Mouse (Mus musculus): Measurements from ENCODE around the gene Abcg4.
"Not testable (repeated sequence)": the region's sequence is repeated elsewhere in the genome, so short reads cannot be mapped to it uniquely, and the experiment has no call there.

Gene Abcg4

GRCm38 (mm10) chr9:44288076-44288958, at the start of gene Abcg4:
Gene Abcg4, minus strand, starts transcription at chr9:44288615.
- no peak for DNase-seq (ENCODE audit: low spot score)

- no peak for DNase-seq (ENCODE audit: low spot score)
These were observed 49.2 kb upstream of the Abcg4 start for GRCm38 (mm10) chr9:44337436-44338169.

- DNase-seq (ENCODE audit: low spot score) = no peak
These were observed 48.5 kb upstream of the Abcg4 start for GRCm38 (mm10) chr9:44336964-44337363.

- DNase-seq (ENCODE audit: low spot score) = not testable (repeated sequence)
These were observed 48.1 kb upstream of the Abcg4 start for GRCm38 (mm10) chr9:44336513-44336912.

- no peak for DNase-seq (ENCODE audit: low spot score)
These were observed 47.6 kb upstream of the Abcg4 start for GRCm38 (mm10) chr9:44336093-44336406.

- DNase-seq (ENCODE audit: low spot score) = no peak
These were observed 47.1 kb upstream of the Abcg4 start for GRCm38 (mm10) chr9:44335331-44336092.

GRCm38 (mm10) chr9:44334396-44335330, 46.2 kb upstream of the Abcg4 start, which contains the start of gene H2afx:
Gene H2afx, plus strand, starts transcription at chr9:44334694.
- DNase-seq (ENCODE audit: low spot score) = peak; percentile 100

GRCm38 (mm10) chr9:44332918-44333638, 44.7 kb upstream of the Abcg4 start:
- no peak for DNase-seq (ENCODE audit: low spot score)

- DNase-seq (ENCODE audit: low spot score) = no peak
These were observed 42.3 kb upstream of the Abcg4 start for GRCm38 (mm10) chr9:44330736-44331135.

- no peak for DNase-seq (ENCODE audit: low spot score)
These were observed 39.5 kb upstream of the Abcg4 start for GRCm38 (mm10) chr9:44327926-44328325.

GRCm38 (mm10) chr9:44327064-44327711, 38.8 kb upstream of the Abcg4 start:
- no peak for DNase-seq (ENCODE audit: low spot score)

- DNase-seq (ENCODE audit: low spot score) = peak; percentile 86
These were observed 38.1 kb upstream of the Abcg4 start for GRCm38 (mm10) chr9:44326371-44327063.

- no peak for DNase-seq (ENCODE audit: low spot score)
These were observed 37.5 kb upstream of the Abcg4 start, which contains the start of gene Dpagt1 for GRCm38 (mm10) chr9:44325768-44326370. Gene Dpagt1, plus strand, starts transcription at chr9:44326019.

GRCm38 (mm10) chr9:44325032-44325767, 36.8 kb upstream of the Abcg4 start:
- DNase-seq (ENCODE audit: low spot score) = not testable (repeated sequence)

- DNase-seq (ENCODE audit: low spot score) = no peak
These were observed 35.7 kb upstream of the Abcg4 start for GRCm38 (mm10) chr9:44324147-44324546.

GRCm38 (mm10) chr9:44323656-44324055, 35.2 kb upstream of the Abcg4 start:
- not testable (repeated sequence) for DNase-seq (ENCODE audit: low spot score)

GRCm38 (mm10) chr9:44320799-44321133, 32.4 kb upstream of the Abcg4 start:
- no peak for DNase-seq (ENCODE audit: low spot score)

Measured in testis, postnatal 14 days (tissue).